Mouse (Mus musculus): ENCODE results near the gene Npy.
A peak's percentile ranks its signal among the peaks of the same experiment; 100 is the strongest.

Npy gene

DNA sequence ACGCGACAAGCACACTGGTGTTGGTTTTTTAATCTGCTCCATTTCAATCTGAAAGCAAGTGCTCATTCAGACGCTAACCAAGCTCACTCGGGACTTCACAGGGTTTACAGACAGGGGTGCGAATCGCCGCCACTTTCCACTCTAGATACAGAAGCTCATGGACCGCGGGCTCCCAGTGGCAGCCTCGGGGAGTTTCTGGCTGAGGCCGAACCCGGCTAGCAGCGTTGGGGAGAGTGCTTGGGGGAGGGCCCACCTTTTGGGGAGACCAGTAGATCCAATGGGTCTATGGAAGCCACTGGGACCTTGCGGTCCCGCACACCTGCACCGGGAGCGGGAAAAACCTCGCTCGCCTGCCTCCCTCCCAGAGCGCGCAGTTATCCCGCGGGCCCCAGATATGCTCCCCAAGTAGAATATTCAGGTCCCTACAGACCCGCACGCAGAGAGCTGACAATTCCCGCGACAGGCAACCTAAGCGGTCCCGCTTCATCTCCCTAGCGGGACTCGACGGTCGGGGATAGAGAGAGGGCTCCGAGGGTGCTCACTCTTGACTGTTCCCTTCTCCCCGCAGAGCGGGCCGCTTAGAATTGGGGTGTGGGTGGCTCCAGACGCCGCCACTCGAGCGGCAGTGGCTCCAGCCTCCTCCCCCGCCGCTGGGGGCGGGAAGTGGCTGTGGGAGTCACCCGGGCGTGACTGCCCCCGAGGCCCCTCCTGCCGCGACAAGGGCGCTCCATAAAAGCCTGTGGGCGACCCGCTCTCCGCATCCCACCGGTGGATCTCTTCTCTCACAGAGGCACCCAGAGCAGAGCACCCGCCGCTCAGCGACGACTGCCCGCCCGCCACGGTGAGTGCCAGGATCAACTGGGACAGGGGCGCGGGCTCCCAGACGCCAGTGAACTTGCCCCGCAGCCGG is at the start of gene Npy:
Npy (plus strand) TSS at position 750 of the 910 bp plus-strand sequence.
- no peak for DNase-seq (ENCODE audit: low spot score)

DNA sequence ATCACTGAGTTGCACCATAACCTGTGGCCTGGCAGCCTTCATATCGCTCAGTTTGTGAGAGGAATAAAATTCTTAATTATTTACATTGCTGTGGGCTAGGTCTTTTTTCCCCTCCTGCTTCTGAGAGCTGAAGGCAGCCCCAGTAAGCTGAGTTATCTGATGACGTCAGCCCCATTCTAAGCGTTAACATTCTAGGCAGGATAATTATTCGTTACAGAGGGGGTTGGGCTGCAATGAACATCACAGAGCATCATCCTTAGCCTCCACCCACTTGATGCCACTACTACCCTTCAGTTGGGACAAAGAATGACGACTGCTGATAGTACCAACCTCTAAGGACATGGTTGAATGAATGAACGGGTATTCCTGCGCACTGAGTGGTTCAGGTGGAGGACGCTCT is 47.5 kb upstream of the Npy start:
- DNase-seq (ENCODE audit: low spot score) = no peak

DNA sequence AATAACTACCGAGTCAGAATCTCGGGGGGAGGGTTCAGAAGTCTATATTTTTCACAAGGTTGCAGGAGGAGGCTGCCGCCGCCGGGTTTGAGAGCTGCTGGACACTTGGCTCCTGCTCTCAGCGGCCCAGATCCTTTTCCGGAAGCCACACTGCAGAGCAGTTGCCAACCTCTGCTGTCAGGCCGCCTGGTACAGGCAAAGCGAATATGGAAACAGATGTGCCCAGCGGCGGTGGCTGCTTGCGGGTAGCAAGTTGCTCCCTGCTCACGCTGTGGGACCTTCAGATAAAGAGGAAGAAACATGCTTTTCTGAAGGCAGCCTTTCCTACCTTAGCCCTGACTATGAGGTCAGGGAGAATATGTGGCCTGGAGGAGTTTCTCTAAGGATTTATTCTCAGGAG is 44.4 kb upstream of the Npy start:
- peak; percentile 46 for DNase-seq (ENCODE audit: low spot score)

DNA sequence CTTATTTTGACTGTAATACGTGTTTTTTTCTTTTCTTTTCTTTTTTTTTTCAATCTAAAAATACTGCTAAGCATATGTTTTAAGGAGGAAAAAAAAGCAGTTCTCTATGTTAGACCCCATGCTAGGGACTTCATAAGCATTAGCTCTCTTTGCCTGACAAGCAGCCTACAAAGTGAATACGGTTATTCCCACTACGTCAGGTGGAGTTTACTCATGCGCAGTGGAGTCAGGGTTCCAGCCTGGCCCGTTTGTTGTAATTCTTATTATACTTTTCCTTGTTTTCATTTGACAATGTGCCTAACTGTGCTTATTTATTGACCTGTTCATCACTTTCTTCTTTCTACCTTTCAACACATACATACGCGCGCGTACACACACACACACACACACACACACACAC is 43.8 kb upstream of the Npy start:
- DNase-seq (ENCODE audit: low spot score) = no peak

DNA sequence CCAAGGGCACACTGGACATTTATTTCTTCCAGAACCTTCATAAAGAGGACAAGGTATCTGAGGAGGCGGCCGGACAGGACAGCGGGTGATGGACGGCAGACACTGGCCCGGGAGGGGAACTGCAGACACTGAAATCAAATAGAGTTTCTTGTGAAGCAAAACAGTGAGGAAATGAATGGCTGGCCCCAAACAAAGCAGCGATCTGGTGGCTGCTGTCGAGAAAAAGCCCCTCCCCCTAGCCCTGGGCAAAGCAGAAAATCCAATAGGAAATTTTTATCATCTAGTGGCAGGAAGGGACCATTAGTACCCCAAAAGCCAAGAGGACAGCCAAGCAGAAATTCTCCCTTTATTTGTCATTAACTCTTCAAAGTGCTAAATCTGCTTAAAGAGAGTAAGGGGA is 42.9 kb upstream of the Npy start:
- DNase-seq (ENCODE audit: low spot score) = no peak

DNA sequence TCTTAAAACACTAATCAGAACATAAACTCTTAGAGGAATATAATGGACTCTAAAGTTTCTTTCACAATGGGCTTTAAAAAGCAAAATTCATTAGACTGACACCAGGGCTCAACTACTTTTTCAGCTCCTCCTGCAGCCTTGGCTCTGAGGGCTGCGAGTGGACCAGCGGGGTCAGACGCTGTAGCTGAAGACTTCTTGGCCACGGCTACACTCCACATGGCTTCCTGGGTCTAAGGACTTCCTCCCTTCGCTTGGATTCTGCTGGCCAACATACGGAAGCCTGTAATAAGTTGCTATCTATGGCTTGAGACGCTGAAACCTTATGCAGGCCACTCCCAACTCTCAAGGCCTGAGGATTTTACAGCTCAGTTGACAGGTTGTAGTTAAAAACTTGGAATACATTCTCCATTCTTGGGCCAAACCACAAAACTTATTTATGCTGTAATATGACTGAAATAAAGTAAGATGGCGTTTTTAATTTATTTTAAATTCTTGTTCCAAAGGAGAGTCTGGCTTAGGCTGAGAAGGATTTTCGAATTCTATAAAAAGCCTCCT is 41.6 kb upstream of the Npy start:
- no peak for DNase-seq (ENCODE audit: low spot score)

DNA sequence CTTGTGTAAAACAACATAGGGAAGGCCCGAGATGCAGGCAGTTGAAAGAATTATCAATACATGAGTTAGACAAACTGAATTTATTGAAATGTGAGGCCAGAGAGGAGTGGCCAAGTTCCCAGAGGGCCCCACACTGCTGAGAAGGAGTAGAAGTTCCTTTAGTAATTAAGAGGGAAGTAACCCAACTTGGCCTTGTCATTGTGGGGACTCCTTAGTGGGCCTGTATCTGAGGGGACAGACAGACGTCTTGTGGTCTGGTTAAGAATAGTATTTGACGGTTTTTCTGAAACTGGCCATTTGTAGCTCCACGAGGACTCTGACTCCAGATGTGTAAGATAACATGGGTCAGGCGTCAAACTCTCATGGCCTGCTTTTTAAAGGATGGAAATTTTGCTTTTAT is 40.7 kb upstream of the Npy start:
- no peak for DNase-seq (ENCODE audit: low spot score)

DNA sequence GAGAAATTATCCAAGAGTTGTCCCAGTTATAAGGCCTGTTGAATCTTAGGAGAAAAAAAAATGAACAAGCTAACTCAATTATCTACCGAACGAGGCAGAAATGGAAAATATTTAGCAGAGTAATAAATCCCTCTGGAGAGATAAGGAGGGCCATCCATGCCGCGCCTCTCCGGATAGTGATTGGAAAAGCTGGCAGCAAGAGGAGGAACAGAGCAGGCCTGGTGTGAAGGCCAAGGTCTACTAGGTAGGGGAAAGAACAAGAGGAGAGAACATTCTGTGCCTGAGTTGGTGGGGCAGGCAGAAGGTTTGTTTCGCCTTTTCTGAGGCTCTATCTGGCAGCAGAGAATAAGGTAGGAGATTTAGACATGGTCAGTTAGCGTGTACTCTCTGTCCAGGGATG is 39.8 kb upstream of the Npy start:
- peak; percentile 38 for DNase-seq (ENCODE audit: low spot score)

DNA sequence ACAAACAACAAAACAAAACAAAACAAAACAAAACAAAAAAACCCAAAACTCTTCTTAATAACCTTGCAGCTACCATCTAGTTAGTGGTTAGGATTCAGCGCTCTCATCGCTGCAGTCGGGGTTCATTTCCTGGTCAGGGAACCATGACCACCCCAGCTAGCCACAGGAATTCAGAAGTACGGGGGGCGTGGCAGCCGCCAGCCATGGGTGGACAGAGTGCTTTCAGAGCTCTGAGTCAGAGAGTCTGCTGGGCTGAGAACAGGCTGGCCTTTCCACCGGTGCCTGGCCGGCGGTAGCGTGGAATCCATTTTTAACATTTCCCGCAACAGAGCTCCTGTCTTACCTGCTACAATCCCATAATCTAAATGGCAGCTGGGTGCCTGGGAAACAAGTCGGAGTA is 30.0 kb upstream of the Npy start:
- DNase-seq (ENCODE audit: low spot score) = no peak

DNA sequence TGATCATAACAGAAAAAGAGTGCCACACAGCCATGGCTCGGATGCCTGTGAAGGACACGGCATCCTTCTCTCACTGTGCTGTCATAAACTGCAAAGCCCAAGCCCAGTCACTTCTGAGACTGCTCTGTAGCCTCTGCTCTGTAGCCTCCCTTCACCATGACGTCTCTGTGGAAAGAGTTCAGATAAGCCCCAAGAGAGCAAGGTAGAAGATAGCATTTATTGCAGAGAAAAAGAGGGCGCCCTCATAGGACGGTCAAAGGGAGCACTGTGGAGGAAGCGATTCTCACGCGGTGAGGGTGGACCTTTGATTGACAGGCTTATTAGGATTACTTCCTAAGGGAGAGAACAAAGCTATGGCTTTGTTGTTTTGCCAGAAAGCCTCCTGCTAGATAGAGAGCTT is 18.4 kb upstream of the Npy start:
- DNase-seq (ENCODE audit: low spot score) = no peak

DNA sequence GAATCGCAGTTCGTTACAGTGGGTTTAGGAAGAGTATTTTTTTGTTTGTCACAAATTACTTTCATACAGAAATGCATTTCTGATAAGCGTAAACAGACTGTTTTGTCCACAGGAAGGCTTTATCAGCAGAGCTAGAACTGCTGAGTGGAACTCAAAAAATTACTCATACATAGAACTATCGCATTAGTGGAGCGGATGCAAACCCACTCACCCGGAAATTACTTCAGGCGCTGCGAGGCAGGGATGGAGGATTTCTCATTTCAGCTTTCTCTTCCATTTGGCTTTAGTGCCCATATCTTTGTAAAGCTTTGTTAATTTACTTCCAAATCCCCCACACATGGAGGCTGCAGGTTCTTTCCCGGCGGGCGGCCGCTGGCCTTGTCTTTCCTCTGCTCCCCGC is 14.4 kb upstream of the Npy start:
- DNase-seq (ENCODE audit: low spot score) = no peak

DNA sequence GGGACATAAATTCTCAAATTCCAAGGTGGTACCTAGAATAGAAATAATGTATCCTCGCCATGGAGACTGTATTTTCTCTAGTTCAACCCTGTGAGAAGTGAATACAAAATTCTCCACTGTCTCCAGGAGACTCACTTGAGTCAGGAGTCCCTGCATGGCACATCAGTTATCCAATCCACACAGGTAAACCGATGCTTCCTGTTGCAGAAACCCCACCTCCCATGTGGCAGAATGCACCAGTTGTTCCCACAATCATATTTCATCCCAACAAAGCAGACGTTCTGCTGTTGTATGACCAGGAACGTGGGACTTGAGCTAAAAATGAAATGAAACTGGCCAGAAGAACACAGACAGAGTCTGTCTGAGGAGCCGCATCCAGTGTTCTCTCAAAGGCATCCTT is 5.3 kb upstream of the Npy start:
- DNase-seq (ENCODE audit: low spot score) = no peak

DNA sequence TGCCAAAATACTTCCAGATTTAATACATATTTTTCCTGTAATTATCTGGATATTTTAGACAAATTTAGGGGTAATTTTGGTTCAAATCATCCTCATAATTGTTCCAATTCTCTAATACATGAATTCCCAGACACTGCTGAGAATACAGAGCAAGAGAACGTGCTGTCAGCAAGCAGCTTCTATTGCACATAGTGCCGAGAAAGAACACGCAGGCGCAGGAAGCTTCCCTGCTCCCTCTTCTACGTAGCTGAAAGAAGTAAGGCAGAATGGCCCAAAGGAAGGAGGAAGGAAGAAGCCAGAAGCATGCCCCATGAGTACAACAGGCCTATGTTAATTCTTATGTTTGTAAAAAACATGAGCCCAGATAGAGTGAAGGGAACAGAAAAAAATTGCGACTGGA is 4.9 kb upstream of the Npy start:
- DNase-seq (ENCODE audit: low spot score) = no peak

DNA sequence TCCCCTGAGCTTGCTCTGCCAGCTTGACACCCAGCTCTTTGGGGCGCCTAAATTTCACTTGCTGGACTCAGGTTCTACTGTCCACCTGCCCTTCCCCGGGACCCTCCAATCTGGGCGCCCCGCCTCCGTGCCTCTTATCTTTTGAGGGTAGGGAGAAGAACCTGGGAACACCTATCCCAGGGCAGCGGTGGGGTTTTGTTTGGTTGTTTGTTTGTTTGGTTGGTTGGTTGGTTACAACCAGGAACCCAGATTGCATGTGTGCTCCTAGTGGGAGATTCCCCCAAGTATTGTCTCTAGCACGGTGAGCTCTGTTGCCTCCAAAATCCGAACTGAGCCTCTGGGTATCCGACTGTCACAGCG is 341 bp downstream of the Npy start:
- no peak for DNase-seq (ENCODE audit: low spot score)

DNA sequence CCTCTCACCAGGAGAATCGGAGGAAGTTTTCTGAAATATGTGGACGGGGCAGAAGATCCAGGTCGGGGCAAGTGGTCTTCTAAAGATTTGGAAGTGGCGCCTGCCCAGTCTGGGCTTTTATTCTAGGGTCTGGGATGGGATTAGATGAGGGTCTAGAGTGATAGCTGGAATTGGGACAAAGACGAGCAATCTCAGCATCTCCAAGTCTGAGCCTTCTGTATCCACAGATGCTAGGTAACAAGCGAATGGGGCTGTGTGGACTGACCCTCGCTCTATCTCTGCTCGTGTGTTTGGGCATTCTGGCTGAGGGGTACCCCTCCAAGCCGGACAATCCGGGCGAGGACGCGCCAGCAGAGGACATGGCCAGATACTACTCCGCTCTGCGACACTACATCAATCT is 861 bp downstream of the Npy start:
- no peak for DNase-seq (ENCODE audit: low spot score)

DNA sequence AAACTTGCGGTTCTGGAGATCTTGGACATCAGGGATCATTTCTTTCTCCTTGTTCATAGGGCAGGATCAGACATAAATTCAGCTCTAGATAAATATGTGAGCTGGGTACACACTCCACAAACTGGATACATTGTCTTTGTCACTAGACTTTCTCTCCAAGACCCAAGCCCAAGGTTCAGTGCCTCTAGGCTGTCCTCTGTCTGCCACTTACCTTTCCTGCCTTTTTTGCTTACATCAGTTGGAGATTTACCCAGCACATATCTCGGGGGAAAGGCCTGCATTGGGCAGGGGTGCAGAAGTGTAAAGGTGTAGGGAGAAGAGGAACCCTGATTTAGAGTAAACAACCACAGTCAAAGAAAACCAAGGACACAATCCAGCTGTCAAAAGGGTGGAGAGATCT is 1.3 kb downstream of the Npy start:
- no peak for DNase-seq (ENCODE audit: low spot score)

DNA sequence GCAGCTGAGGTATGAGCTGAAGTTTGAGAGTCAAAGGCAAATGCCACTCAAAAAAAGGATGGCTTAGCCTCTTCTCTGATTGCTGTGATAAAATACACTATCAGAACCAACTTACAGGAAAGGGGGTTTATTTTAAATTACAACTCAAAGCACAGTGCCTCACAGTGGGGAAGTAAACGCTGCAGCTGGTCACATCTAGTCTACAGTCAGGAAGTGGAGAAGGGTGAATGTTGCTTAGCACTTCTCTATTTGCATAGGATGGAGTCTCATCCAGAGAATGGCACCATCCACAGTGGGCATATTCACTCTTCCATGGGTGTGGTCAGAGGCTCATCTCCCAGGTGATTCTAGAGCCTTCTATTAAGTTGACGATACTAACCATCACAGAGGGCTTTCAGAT is 9.1 kb downstream of the Npy start:
- no peak for DNase-seq (ENCODE audit: low spot score)

DNA sequence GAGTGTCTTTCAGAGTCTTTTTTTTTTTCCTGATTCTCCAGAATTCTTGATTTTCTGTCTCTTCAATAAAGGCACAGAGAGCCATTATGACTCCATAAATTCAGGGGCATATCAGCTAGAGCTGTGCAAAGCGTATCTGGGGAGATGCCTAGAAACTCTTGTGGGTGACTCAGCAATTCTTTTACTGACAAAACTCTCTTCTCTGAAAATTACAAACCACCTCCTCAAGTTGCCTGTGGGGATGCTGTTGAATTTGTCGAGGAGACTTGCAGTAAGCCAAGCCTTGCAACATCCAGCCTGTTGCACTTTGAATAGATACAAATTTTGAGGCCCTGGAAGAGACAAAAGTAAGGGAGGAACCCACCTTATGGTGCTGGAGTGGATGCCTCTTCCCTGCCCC is 34.3 kb downstream of the Npy start:
- DNase-seq (ENCODE audit: low spot score) = no peak

DNA sequence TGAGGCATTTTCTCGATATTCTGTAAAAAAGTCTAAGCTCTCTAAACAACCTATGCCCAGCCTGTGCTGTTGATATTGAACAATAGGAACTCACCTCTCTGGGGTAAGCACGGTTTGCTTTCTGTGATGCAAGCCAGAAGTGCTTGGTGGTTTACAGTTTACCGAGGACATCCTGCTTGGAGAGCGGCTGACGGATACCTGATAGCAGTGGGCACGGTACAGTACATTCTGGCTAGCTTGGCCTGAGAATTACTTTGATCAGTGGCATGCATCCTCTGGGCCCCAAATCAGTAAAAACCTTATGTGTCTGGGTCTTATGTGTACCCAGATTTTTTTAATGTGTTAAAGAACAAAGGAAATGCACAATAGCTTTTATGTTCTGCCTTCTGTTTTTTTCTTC is 45.1 kb downstream of the Npy start:
- no peak for DNase-seq (ENCODE audit: low spot score)

DNA sequence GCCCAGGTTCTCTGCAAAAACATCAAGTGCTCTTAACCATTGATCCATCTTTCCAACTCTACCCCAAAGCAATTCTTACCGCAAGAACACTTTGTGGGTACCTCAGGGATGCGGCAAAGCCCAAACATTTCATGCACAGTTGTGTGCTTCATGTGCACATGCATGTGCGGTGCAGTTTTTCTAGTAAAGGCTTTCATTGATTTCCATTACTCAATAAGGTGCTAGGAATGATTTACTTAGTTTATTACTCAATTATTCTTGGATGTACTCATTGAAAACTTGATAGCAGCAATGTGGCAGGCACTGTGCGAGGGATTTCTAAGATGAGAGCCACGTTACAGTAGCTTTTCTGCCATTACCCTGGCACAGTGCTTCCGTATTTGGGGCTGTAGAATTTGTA is 48.6 kb downstream of the Npy start:
- no peak for DNase-seq (ENCODE audit: low spot score)

DNA sequence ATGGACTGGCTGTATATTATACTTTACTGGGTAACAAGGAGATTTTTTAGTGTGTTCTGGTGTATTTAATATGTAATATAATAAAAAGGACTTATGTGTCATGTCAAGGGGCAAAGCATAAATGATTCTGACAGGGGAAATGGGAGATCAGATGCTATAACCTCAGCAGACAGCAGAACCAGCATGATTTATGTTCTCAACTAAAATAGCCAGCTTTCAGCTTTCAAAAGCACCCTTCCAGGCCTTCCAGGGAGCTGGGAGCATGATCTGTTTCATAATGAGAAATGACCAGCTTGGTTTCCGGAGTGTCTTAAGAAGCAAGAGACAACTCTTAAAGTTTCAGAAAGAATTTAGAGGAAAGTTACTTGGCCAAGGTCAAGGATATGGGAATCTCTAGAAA is 51.0 kb downstream of the Npy start:
- DNase-seq (ENCODE audit: low spot score) = peak; percentile 43

DNA sequence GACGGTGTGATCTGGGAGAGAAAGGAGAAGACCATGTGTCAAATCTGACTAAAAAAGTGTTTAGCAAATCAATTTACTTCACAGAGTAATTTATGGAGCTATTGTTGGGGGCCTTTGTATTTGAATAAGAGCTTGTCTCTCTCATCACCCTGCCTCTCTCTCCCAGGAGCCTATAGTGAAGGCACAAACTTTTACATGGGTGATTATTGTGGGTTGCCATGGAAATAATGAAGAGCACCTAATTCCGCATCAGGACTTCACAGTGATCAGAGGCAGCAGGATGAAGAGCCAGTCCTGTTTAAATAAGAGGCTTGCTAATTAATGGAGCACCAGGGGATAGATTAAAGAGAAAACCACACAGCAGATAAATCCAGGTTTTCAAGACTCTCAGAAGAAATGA is 52.6 kb downstream of the Npy start:
- DNase-seq (ENCODE audit: low spot score) = no peak

DNA sequence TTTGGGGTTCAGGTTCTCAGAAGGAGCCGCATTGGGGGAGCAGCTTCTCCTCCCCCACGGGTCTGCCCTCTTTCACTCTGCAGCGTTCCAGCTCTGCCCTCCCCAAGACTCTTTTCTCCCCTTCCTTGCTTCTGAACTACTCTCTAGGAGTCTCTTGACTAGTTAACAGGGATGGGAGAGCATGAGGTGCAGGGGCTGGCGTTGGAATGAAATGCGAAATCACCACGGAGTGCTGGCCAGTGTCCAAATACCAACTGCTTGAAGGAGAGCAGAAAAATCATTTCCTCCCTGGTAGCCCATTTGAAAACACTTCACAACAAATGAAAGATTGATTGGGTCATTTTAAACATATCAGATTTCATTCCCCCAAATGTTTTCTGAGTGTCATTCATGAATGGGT is 53.3 kb downstream of the Npy start:
- DNase-seq (ENCODE audit: low spot score) = no peak
